Mouse (Mus musculus): ENCODE measurements around the gene Rbfox1.

The Rbfox1 gene

DNA sequence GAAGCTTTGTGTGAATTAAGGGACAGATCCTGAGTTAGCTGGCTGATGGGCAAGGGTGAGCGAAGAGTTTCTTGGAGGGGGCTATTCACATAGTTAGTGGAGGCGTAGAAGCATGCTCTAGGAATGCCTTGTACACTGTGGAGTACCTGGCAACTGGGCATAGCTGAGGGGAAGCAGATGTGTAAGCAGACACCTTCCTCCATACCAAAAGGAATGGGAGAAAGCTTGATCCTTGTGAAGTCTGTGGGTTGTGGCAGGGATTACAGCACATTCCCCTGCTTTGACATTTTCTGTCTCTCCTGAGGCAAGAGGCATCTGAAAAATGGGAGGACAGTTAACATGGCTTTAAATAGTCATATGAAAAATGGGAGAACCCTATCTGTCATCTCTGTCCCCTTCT, 347.8 kb downstream of the Rbfox1 start:
- no peak for DNase-seq

DNA sequence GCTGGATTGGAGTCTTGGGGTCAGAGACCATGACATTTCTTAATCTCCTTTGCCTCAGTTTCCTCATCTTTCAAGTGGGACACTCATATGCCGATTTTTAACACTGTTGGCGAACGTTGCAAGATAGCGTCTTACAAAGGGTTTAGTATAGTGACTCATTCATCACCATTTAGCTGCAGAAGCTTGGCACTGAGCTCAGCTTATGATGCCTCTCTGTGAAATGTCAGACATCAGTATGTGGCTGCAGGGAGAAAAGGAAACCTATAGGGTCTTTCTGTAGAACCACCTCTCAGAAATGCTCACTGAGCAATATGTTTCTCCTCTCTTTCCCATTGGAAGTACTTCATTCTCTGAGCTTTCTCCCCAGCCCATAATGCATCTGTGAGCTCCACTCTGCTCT, 356.2 kb downstream of the Rbfox1 start:
- DNase-seq, result no peak

DNA sequence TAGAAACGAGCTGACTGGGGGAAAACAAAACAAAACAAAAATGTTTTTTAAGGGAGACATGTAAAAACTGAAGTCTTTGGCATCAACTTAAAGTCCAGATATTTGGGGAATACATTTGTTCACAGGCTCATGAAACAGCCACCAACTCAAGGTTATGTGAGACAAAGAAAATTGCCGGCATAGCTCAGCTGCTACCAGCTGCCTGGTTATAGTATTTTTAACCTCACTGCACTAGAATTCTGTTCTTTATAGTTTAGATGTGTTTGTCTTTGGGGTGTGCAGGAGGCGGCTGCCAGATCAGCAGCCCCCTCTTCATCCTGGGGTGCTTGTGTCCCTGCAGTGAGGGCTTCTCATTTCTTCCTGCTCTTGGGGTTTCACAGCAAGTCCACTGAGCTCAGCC, 357.3 kb downstream of the Rbfox1 start:
- no peak for DNase-seq

DNA sequence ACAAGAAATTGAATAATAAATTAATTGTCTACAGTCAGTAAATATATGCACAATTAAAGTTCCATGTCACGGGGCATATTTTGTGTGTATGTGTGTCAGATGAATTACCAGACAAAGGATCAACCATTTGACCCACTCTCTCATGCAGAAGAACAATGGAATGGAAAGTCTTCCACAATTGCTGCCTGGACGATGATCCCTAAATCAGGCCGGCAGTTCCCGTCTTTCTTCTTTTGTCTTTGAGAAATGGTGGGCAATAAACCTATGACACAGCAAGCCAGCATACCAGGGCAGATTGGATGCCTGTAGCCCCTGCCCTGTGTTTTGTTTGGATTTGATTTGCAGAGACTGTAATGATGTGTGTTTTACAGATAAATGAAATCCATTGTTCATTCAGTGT, 362.4 kb downstream of the Rbfox1 start:
- no peak for DNase-seq

DNA sequence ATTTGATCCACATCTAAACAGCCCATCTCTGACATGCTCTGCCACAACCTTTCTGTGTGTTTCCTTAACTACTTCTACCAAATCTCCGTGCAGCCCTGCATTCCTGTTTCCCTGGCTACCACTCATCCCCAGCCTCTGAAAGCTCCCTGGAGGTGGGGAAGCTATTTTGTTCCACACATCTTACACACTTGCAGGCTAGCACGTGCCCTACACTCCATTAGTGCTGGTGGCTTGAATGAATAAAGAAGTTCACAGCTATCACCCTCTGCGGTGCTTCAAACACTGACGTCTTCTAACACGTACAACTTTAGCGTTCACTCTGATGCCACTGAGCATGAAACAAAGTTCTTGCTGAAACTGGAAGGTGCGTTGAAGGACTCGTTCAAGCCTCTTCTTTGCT, 379.4 kb downstream of the Rbfox1 start:
- DNase-seq, result no peak

DNA sequence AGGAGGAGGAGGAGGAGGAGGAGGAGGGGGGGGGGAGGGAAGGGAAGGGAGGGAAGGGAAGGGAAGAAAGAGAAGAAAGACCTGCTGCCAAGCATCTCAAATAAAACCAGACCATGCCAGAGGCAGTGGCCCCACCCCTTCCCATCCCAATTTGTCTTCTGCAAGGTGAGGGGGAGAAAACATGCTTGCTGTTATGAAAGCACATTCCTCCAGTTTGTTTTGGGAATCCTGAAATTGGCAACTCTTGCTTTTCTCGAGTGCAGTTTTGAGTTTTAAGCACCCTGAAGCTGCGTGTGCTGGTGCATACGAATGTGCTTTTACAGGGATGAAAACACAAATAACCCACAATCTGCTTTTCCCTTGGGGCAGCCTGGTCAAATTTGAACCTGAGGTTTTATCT, 380.5 kb downstream of the Rbfox1 start:
- DNase-seq, result no peak

DNA sequence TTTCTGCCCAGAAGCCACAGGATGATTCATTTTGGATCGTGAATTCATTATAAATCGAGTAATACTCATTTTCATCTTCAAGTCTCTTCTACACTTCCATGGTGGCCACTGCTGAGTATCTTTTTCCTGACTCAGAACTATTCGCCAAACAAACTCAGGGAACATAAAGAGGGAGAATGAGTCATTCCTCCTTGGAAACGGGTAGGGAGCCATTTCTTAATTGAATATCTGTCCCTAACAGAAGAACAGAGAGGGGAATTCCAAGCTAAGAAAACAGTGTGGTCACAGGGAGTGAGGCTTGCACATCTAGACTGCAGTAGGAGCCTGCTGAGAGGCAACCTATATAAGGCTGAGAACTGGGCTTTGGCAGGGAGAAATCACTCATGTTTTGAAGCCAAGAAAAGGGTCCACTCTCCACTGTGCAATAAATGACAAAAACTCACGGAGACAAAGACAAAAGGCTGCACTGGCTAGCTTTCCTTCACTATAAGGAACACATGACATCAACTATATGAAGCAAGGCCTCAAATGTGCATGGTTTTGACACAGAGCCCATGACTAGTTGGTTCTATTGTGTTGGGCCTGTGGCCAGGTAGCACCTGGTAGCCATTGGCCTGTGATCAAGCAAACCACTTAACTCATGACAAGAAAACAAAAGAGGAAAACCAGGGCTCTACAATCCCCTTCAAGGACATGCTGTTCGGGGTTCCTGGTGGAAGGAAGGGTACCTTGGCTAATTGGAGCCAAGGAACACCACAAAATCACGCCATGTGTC, 386.6 kb downstream of the Rbfox1 start:
- no peak for DNase-seq

DNA sequence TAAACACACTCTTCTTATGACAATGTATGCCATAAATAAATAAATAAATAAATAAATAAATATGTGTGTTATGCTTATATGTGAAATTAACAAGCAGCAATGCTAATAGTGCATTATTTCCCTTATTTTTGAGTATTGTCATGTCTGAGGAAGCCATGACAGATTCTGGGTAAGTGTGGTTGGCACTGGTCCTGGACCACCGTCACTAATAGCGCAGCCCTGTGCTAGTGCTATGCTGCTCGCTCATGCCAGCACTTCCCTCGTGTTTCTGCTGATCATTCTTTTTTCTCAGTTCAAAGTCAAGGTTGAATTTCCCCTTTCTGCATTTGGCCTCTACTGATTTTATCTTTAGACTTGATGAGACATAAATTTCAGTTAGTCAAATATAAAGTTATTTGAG, 398.3 kb downstream of the Rbfox1 start:
- no peak for DNase-seq

DNA sequence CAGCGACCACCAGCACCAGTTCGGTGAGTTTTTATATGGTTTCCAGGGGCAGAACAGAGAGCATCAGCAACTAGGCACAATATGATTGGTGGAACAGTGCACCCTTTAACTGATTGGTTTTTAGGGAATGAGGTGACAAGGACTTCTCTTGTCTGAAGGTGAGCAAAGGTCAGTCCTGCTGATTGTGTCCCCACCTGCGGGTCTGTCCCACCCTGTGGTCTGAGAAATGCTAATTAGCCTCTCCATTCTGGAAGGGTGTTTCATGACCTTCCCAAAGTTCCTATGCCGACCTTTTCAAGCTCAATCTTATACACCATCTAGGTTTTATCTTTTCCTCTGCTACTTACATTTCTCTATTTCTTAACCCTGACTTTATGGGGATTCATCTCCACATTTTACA, 399.2 kb downstream of the Rbfox1 start:
- no peak for DNase-seq

DNA sequence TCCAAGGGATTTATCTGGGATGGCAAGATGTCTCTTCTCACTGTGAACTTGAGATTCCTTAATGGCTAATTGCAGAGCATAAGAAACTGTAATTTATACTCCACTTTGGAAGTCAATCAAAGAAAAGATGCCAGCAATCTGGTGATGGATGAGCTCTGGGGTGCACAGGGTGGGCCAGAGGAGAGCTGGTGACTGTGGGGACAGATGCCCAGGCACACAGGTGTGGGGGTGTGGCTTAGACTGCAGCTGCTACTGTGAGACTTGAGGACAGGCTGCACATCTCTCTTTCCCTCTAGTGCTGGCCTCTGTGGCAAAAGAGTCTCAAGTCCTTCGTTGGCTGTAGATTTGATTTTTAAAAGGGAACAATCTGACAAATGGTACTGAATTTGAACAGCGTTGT, 402.5 kb downstream of the Rbfox1 start:
- DNase-seq, result no peak

DNA sequence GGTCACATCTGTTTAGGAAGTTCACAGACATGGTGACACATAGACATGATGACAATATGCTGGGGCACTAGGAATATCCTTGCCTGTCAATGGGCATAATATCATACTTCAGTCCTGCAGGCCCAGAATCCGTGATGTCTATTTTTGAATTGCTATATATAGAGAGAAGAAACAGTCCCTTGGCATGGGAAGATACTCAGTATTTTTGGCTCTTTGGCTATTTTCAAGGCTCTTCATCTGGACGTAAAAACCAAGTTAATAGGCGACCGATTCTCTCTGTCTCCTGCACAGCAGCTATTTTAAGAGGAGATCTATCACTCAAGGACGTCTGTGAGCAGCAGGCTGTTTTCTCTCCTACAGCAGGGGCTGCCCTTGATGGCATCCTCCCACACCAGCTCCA, 415.0 kb downstream of the Rbfox1 start:
- no peak for DNase-seq

DNA sequence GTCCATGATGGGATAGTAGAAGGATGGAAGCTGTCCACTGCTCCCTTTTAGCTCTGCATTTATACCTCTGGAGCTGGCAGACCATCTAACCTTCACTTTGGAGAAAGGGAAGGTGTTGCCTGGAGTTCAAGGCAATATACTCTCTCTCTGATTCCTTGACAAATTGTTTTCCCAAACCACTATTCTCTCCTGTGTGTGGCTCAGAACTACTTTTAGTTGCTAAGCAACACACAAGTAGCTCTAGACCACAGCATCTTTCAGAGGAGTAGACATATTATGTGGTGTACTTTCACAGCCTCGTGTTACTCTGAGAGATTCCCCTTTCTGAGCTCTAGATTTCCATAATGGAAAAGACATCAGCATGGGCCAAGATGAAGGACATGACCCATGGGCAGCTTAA, 417.9 kb downstream of the Rbfox1 start:
- no peak for DNase-seq

DNA sequence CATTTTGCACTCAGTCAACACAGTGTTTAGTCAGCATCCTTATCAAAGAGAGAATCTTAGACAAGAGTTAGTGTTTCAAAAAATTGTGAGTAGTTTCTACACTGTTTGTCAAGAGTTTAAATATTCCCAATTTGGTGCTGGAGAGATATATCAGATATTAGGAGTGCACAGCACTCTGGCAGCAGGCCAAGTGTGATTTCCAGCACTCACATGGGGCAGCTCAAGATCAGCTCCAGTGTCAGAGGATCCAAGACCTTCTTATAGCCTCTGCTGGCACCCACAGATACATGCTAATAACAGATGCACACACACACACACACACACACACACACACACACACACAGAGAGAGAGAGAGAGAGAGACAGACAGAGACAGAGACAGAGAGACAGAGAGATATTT, 424.8 kb downstream of the Rbfox1 start:
- DNase-seq, result peak in 1 of 2 experiments; percentile 3

DNA sequence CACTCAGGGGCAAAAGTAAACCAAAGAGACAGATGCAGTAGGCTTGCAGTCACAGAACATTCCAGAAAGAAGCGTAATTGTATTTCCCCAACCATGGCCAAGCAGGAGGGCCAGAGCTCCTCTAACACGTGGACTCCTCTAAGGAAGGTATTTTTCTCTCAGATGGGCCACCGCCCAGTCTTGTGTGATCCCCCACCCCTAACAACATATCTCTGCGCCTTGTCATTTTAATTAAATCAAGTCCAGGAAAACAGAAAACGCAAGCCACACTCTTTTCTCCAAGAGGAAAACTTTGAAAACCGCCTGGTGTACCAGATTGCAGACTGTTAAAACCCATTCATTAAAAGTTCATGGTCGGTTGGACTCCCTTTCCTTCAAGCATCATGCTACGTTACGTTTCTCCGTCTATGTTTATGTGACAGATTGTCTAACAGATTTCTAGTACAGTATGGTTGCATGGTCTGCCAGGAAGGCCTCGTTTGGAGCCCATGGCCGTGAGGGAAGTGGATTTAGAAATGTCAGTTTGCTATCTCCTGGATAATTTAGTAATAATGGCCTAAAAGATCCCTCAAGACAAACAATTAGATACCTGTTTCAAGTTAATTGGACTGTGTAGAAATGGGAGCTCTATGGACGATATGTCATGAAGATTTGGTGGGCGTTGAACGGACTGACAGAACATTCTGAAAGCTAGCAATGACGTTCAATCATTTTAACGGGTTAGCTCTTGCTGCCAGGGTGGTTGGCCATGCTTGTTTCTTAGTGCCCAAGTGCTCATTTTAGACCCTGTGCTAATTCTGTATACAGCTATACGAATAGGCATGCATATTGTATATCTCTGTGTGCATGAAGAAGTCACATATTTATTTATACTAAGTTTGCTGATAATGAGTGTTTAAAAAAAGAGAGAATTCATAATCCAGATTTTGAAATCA, 425.9 kb downstream of the Rbfox1 start:
- no peak for DNase-seq

DNA sequence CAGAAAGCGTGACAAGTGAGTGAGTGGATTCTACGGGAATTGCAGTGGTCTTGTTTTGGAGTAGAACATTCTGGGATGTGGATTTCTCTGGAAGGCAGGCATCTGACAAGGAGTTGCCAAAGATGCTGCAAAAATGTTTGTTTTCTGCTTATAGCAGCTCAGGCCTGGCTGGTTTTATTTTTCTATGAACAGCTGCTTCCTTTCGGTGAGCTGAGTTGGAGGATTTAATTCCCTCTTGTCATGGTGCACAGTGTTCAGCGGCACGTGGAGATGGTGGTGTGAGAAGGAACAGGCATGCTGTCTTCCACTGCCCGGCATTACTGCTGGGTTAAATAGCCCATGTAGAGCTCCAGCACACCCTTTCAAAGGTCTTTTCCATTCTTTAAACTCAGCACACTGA, 428.5 kb downstream of the Rbfox1 start:
- DNase-seq, result no peak

DNA sequence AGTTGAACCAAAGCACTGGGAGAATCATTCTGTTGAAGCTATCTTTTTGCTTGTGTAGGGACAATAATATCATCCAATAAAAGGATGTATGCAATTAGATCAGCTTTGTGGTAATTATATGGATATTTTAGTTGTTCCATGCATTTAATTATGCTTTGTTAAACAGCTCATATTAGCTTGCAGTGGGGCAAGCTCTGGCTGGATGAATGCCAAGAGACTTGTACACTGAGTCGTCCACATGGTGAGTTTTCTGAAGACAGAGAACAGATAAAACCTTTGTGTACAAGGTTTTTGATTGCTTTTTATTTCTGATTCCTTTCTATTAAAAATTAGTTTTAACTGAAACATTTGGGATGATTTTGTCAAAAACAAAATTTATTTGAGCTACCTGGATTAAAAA, 439.7 kb downstream of the Rbfox1 start:
- DNase-seq, result no peak

DNA sequence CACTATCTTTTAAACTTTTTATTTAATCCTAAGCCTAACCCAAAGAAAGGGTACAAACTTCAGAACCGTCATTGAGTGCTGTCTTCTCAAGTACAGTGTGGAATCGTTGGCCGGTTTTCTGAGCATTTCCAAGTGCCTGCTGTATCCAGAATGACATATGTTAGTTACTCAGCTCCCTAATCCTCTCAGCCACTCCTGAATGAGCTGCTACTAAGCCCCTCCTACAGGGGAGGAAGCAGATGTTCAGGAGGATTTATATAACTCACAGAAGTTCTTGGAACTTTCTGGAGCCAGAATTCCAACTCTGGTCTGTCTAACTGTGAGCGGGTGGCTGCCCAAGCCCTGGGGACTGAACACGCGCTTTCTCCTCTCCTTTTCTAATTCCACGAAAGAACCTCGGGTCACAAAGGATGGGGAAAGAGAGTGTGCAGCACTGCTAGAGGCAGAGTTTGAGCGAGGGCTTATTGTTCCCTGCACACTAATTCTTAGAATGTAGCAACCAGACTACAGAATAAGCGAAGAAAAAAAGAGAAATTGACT, 446.3 kb downstream of the Rbfox1 start:
- no peak for DNase-seq

DNA sequence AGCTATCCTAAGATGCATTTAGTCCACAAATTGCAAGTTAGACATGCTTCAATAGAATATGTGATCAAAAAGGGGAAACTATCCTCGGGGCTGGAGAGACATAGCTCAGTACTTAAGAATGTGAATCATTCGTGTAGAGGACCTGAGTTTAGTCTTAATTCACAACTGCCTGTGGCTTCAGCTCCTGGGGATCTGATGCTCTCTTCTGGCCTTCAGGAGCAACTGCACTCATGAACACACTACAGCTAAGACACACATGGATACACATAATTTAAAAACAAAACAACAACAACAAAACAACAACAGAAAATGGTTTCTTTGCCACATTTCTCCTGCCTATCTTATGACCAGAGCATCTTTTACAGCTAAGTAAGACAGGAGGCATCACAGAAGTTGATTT, 448.1 kb downstream of the Rbfox1 start:
- DNase-seq, result no peak

DNA sequence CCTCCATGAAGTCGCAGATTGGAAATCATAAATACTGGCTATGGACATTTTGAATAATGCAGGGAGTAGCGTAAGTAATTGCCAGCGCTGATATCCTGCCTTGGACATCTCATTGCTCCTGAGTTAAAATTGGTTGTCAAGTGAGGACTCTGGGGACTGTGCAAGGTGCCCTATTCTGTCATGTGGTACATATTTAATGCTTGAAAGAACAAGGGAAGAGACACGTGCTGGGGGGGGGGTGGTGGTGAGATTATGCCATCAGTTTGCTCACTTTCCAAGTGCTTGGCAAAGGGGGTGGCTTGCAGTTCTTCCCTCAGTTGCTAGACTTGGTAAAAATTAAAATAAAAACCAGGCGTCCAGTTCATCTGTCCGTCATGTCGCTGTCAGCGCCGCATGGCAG, 462.9 kb downstream of the Rbfox1 start:
- no peak for DNase-seq

DNA sequence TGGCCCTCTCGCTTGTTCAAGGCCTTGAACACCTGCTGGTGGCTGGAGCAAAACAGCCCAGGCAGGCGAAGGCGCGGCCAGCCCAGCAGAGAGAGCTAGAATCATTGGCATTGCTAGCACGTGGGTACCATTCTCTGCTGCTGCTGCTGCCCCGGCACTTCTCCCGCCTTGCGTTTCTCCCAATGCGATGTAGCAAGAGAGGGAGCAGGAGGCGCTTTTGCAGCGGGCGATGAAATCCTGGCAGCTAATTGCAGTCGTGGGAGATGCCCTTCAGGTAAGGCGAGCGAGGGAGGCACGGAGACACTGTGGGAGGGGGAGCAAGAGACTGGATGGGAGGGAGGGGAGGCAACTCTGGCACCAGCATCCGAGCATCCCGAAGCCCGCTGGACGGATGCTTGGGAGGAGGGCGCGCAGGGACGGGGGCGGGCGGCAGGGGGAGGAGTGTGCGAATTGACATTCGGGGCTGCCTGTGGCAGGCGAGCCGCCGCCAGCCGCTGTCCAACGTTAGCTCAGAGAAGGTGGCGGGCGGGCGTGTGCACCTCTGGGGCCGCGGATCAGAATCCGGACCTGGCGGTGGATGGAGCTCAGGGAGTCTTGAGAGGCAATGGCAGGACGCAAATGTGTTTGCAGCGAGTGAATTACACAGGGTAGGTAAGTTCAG, 463.6 kb downstream of the Rbfox1 start:
- peak; percentile 37 to 51 for DNase-seq

DNA sequence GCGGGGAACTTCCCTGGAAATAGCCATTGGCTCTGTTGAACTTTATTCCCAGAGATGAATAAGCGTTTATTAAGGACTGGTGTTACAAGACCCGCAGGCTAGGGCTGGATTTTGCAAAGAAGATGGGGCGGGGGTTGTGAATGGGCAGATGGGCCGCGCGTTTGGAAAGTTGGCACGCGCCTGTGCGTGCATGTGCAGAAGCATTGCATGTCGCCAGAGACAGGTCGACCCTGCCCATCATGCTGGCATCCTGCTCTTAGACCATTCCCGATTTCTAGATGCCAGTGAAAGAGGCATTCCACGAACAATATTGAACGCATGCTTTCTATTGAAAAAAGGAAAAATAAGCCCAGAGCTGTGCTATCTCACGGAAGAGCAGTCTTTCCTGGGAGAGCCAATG, 464.2 kb downstream of the Rbfox1 start:
- no peak for DNase-seq

DNA sequence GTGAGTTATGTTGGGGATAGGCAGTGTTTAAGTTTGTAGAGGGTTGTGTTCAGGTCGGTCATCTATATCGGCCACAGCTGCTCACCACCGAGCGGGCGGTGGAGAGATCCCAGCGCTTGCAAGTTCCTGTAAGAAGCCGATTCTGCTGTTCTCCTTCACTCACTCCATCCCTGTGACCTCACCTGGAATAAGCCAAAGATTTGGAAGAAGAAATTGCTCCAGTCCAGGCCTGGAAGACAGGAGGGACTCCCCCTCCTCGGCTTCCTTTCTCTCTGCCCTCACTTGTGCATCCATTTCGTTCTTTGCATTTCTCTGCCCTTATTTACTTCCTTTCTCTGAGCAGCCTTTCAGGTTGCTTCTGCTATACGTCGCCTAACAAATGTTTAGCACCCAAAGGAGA, 465.1 kb downstream of the Rbfox1 start:
- DNase-seq, result no peak

DNA sequence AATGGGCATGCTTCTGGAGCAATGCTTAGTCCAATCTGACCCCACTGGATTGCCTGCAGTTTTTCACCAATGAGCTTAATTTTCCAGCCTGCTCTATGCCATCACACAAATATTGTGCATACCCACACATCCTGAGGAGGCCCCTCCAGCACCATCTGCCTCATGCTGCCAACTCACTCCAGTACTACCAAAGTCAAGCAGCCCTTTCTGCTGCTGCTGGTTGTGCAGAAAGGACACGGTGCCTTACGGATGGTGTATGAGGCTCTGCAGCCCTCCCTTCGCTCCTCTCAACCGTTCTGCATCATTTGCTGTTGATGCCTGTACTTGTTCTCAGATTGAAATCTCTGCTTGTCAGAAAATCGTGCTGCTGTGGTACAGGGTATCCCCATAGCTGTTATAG, 468.0 kb downstream of the Rbfox1 start:
- DNase-seq, result no peak
